Mouse (Mus musculus) liver, adult 2 months (tissue): Measurements from ENCODE around the gene Npm3.

Experiments
- CTCF ChIP-seq: fragments of 200-500 bp; IDR thresholded peaks from 2 replicates; pipeline ENCODE4 v1.5.1; 2011; ENCODE audit warnings: low read depth, low read length, control low read depth
- POLR2A ChIP-seq: fragments of 200-500 bp; IDR thresholded peaks from 2 replicates; pipeline ENCODE4 v1.6.1; 2011; ENCODE audit warnings: low read length, control low read depth; ENCODE audit not compliant: insufficient read depth; ENCODE audit errors: extremely low read depth

DNA sequence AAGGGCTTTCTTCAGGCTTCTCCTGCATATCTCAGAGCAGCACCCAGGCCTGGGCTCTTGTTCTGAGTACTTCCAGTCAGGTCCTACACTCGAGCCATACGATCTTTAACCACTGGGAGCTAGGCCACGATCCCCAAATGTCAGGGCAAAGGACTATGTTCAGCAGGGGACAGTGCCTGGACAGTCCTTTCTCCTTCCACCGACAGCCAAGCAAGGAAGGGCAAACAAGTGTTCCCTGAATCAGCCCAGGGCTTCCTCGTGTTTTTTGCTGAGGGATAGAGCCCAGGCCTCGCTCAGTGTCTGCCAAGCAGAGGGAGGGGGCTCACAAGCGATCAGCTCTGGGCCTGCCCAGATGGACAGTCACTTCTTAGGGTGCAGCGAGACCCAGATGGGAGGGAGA, 19.3 kb downstream of the Npm3 start:
- TF ChIP-seq POLR2A, result no peak
- TF ChIP-seq CTCF, result no peak
